Mouse (Mus musculus): ENCODE results near the gene Gna14. TPM values are rescaled to one million over a fixed set of nuclear protein-coding genes. Genes with fewer than 3 reads are reported as not detected.

Gene Gna14
- 1 to 10 TPM; 2.9 to 5.5 TPM for polyA plus RNA-seq (2017; shearing (Covaris generic))

GRCm38 (mm10) chr19:16435531-16436231 is at the start of gene Gna14:
Gna14 (plus strand) TSS chr19:16435762.
- peak; percentile 80 for ATAC-seq

DNA sequence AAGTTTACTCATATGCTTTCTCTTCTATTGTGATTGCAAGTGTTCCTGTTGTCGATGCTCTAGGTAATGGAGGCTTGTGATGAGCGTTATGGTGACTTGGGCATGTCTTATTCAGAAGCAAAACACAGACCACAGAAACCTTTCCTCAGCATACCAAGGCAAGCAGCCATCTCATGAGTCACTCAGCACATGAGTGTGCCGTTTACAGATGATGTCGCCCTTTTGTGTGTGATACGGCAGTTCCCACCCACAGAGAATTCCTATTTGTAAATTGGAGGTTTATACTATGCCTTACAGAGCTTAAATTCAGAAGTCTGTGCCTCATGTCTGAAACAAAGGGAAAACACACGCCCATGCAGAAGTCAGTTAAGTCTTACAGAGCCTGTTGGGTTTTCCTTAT is 49.0 kb upstream of the Gna14 start:
- no peak for ATAC-seq

- ATAC-seq: no peak
These were observed 45.3 kb upstream of the Gna14 start for GRCm38 (mm10) chr19:16390192-16390795.

- ATAC-seq: no peak
These were observed 41.2 kb upstream of the Gna14 start for GRCm38 (mm10) chr19:16394381-16394780.

DNA sequence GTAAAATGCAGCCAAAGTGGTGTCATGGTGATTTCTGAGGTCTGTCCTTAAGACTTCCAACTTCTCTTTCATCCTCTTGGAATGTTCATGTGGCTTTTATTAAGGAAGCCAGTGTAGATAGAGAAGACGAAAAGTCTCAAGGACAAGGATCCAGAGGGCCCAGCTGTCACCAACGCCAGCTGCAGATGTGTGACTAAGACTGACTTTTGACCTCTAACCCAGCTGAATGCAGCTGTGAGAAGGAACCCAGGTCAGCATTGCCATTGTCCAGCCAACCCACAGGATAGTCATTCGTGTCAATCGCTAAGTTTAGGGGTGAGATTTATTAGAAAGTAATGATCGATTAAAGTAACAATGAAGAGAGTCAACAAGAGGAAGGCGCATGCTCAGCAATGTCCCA is 32.5 kb upstream of the Gna14 start:
- no peak for ATAC-seq

DNA sequence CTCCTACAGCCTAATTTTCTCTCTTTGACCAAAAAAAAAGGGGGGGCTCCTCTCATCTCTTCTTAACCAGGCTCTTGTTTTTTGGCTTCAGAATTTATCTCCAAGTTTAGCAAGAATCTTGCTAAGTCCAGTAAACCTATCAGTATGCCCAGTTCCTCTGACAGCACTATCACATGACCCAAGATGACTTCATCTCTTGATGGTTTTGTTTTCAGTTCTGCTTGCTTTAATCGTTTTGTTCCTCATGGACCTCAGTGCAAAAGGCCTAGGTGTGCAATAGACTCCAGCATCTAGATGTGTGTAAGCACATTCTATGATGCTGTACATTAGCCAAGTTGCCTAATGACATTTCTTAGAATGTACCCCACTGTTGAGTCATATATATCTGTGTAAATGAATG is 27.8 kb upstream of the Gna14 start:
- no peak for ATAC-seq

- ATAC-seq: no peak
These were observed 24.3 kb upstream of the Gna14 start for GRCm38 (mm10) chr19:16411302-16411701.

DNA sequence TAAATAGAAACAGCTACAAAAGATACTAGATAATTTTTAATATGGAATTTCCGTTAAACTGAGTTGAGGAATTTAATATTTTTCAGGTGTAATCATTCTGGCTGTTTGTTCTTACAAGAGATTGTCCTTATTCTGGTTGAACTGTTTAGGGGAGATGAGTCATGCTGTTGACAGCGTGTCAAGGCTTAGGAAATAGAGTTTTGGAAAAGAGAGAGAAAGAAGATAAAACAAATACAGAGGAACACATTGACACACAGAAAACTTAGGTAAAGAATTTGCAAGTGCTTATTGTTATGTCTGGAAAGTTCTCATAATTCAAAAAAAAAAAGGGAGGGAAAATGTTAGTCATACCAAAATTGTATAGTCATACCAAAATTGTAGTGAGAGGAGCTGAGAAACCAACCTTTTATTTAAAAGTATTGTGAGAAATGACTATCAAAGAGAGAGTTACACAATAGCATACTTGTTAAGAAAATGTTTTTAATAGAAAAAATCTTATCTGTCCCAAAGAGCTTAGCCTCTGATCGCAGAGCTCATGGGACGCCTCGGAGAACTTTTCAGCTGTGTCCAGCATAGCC is 17.4 kb upstream of the Gna14 start:
- peak; percentile 80 for ATAC-seq

DNA sequence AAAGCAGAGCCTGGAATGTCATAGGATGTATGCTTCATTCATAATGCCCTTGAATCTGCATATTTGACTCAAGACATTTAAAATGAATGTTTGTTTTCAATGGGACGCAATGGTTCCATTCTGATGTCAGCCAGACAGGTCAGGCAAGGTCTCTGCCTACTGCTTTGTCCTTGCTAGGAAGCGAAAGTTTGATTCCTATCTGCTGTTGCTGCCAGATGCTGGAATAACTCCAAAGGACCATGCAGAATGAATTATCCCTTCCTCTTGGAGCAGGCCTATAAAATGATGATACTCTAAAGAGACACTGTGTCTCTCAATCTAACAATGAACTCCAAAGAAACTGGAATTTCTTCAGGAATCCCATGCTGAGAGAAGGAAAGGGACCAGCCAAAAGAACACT is 10.0 kb upstream of the Gna14 start:
- no peak for ATAC-seq

GRCm38 (mm10) chr19:16431368-16431767 is 4.2 kb upstream of the Gna14 start:
- no peak for ATAC-seq

GRCm38 (mm10) chr19:16434879-16435278 is 683 bp upstream of the Gna14 start:
- peak; percentile 48 for ATAC-seq

GRCm38 (mm10) chr19:16436335-16437169 is 990 bp downstream of the Gna14 start:
- ATAC-seq: no peak

GRCm38 (mm10) chr19:16437170-16437483 is 1.6 kb downstream of the Gna14 start:
- no peak for ATAC-seq

DNA sequence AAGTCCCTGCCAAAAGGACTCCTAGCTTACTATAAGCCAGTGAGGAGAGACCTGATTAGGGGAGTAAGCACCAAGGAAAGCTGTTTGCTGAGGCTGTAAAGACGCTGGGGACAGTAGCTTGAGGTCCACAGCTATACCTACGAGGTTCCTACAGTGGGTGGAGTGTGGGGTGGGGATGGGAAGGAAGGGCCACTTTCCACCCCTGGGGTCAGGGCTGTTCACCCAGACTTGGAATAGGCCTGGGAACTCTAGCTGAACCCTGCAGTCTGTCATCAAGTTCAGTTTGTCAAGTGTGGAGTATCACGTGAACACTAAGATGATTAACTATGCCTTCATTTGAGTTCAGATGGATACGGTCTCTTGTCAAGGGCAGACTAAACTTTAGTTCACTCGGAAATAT is 2.3 kb downstream of the Gna14 start:
- ATAC-seq: no peak

- no peak for ATAC-seq
These were observed 3.7 kb downstream of the Gna14 start for GRCm38 (mm10) chr19:16439278-16439677.

- ATAC-seq: no peak
These were observed 4.3 kb downstream of the Gna14 start for GRCm38 (mm10) chr19:16439834-16440233.

DNA sequence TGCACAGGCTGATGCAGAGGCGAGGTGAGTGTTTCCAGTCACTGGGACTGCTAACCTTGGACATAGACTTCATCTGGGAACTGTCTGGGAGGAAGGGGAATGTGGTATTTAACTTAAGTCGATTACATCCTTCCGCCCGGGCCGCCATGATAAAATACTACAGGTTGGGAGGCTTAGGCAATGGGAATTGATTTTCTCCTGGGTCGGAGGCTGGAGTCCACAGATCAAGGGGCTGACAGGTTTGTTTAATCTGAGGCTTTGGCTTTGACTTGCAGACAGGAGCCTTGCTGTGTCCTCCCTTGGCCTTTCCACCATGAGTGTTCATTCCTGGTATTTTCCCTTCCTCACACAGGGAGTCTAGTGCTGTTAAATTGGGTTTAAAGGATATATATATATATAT is 5.8 kb downstream of the Gna14 start:
- ATAC-seq: no peak

- ATAC-seq: no peak
These were observed 7.8 kb downstream of the Gna14 start for GRCm38 (mm10) chr19:16443335-16443734.

DNA sequence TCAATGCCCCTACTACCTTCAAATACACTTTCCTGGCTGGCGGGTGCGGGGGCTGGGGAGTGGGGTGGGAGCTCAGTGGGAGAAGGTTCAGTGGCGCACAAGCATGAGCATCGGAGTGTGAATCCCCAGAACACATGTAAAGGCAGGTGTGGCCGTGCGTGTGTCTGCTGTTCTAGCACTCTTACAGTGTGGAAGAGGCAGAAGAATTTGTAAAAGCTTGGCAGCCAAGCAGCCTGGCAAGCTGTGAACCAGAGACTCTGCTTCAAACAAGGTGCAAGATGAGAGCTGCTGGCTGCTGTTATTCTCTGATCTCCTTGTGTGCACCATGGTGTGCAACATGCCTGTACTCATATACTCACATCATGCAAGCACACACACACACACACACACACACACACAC is 11.1 kb downstream of the Gna14 start:
- no peak for ATAC-seq

- peak; percentile 66 for ATAC-seq
These were observed 12.5 kb downstream of the Gna14 start for GRCm38 (mm10) chr19:16447832-16448621.

GRCm38 (mm10) chr19:16448796-16449195 is 13.2 kb downstream of the Gna14 start:
- peak; percentile 79 for ATAC-seq

GRCm38 (mm10) chr19:16450824-16451223 is 15.3 kb downstream of the Gna14 start:
- no peak for ATAC-seq

GRCm38 (mm10) chr19:16456181-16456580 is 20.6 kb downstream of the Gna14 start:
- no peak for ATAC-seq

Data from CD4-positive, CD25-positive, alpha-beta regulatory T cell, adult 4 months (primary cell).